Mouse (Mus musculus) stomach, adult 2 months (tissue): ENCODE measurements around the gene Csnk1e. TPM values are rescaled to one million over a fixed set of nuclear protein-coding genes. Genes with fewer than 3 reads are reported as not detected.

Experiments used
- polyA plus RNA-seq: library from polyadenylated mRNA; depleted of rRNA; stranded (reverse); fragments of >200 nt; gene quantifications from 2 replicates; pipeline ENCODE4 v1.2.3, GENCODE M21; 2012; rRNA removed

Csnk1e gene
- 15.0 and 15.3 TPM in 2 replicates for polyA plus RNA-seq

GRCm38 (mm10) chr15:79455106-79455810, at the start of gene Csnk1e:
Gene Csnk1e (minus strand): TSS chr15:79455566.

GRCm38 (mm10) chr15:79504707-79505452, 49.5 kb upstream of the Csnk1e start, which contains the start of gene Kcnj4:
Gene Kcnj4 (minus strand): TSS chr15:79505241.

GRCm38 (mm10) chr15:79402836-79403762, 52.3 kb downstream of the Csnk1e start, which contains the start of gene Tmem184b:
Gene Tmem184b (minus strand): TSS chr15:79403569.

Other genes starting within 250 kb of the Csnk1e start
- gene Pick1, start 226.4 kb downstream of the Csnk1e start, polyA plus RNA-seq: 22.0 and 22.7 TPM in 2 replicates
- 0.08 TPM in 1 of 2 replicates, not detected in the other for gene Gm49486, start 226.2 kb downstream of the Csnk1e start, polyA plus RNA-seq
- gene Slc16a8, start 200.8 kb downstream of the Csnk1e start, polyA plus RNA-seq: 0.37 TPM in 1 of 2 replicates, not detected in the other
- 3.0 and 7.2 TPM in 2 replicates for gene Baiap2l2, start 170.0 kb downstream of the Csnk1e start, polyA plus RNA-seq
- gene Pla2g6, start 127.2 kb downstream of the Csnk1e start, polyA plus RNA-seq: 8.7 and 8.8 TPM in 2 replicates
- gene Maff, start 108.9 kb downstream of the Csnk1e start, polyA plus RNA-seq: 4.7 and 12.1 TPM in 2 replicates
- gene Tmem184b, start 52.0 kb downstream of the Csnk1e start, polyA plus RNA-seq: 60.1 and 85.2 TPM in 2 replicates
- 0.06 and 0.09 TPM in 2 replicates for gene Kcnj4, start 49.7 kb upstream of the Csnk1e start, polyA plus RNA-seq
- 11.7 and 13.2 TPM in 2 replicates for gene Kdelr3, start 60.8 kb upstream of the Csnk1e start, polyA plus RNA-seq
- 52.5 and 59.9 TPM in 2 replicates for gene Ddx17, start 91.2 kb upstream of the Csnk1e start, polyA plus RNA-seq
- not detected in 2 replicates for gene Dmc1, start 149.5 kb upstream of the Csnk1e start, polyA plus RNA-seq
- 0.52 TPM in 1 of 2 replicates, not detected in the other for gene Fam227a, start 203.4 kb upstream of the Csnk1e start, polyA plus RNA-seq
- gene Cby1, start 203.6 kb upstream of the Csnk1e start, polyA plus RNA-seq: 6.2 and 6.5 TPM in 2 replicates
- gene Tomm22, start 215.3 kb upstream of the Csnk1e start, polyA plus RNA-seq: 9.1 and 14.6 TPM in 2 replicates
- 11.1 and 15.2 TPM in 2 replicates for gene Josd1, start 232.4 kb upstream of the Csnk1e start, polyA plus RNA-seq
- 15.7 and 19.2 TPM in 2 replicates for gene Gtpbp1, start 235.3 kb upstream of the Csnk1e start, polyA plus RNA-seq